Mouse (Mus musculus): ENCODE measurements around the gene Eif4e1b. TPM values are rescaled to one million over a fixed set of nuclear protein-coding genes. Genes with fewer than 3 reads are reported as not detected.

Eif4e1b gene
- polyA plus RNA-seq, 1 experiment from 2014 or later: not detected

DNA sequence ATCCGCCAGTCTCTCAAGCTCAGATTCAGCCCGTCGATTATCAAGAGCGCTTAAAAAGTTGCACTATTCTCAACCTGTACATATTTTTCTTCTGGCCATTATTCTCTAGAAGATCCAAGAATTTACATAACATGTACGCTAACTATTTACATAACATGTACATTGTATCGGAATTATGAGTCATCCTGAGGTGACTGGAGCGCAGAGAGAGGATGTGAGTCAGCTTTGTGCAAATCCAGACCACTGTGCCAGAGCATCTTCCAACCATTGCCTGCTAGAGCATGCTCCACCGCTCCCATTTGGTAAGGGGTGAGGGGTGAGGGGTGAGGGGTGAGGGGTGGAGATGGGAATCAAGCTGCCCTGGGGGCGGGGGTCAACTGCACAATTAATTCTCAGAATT is 29.6 kb downstream of the Eif4e1b start:
- Histone ChIP-seq H3K9ac (replicated peaks; ENCODE audit: low read length) (no peak overlapping the region), H3K4me3 (ENCODE audit: low read length) (no peak overlapping the region), H3K9me3 (ENCODE audit: low read length) (no peaks in the 10 kb centered on the region), H3K27ac (ENCODE audit: low read length) (no peak overlapping the region), H3K4me1 (ENCODE audit: insufficient read depth, low read length) (no peaks in the 10 kb centered on the region), H3K27me3 (ENCODE audit: insufficient read depth, low read length) (no peaks in the 10 kb centered on the region), H3K4me2 (replicated peaks; ENCODE audit: low read depth, low read length) (no peak overlapping the region), H3K36me3 (ENCODE audit: insufficient read depth, low read length) (no peaks in the 10 kb centered on the region)
- no peak for ATAC-seq (ENCODE audit: low FRiP score, low TSS enrichment)
- 83% methylated on average over 9 of the region's 9 CpGs for WGBS

DNA sequence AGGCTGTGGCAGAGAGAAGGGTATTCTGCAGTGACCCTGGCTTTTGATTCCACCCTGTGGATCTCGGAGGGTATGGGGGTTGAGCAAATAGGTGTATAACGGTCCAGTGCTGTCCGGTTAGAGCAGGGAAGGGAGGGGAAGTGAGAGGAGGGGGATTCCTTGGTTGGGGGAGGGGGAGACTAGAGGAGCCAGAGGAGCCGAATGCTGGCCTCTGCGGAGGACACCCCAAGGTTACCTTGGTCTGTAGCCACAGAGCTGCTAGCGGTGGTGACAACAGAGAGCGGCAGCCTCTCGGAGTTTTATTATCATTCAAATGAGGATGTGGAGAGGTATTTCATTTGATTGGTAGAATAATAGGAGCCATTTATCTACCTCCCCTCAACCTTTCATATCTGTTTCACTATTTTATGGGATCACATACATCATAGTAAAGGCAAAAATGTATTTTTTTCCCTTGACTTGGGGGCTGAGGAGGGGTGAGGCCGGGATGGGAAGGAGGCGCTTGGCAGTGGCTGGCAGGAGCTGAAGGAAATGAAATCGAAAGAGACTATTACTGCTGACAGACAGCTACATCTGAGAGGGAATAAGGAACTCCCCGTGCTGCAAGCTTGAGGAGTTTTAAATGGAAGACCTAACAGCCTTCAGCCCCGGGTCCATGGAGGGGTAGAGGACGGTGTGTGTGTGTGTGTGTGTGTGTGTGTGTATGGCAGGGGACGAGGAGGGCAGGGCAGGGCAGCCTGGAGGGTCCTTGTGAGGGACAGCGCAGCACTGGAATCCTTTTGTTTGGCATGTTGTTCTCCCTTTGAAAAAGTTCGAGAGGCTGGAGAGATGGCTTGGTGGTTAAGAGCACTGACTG is 34.8 kb downstream of the Eif4e1b start:
- H3K4me2 ChIP-seq (replicated peaks; ENCODE audit: low read depth, low read length): no peak overlapping the region
- WGBS: 27% methylated on average over 17 of the region's 17 CpGs
- H3K36me3 ChIP-seq (ENCODE audit: insufficient read depth, low read length): no peaks in the 10 kb centered on the region
- H3K9ac ChIP-seq (replicated peaks; ENCODE audit: low read length): no peak overlapping the region
- no peaks in the 10 kb centered on the region for H3K9me3 ChIP-seq (ENCODE audit: low read length)
- H3K4me1 ChIP-seq (ENCODE audit: insufficient read depth, low read length): no peaks in the 10 kb centered on the region
- H3K4me3 ChIP-seq (ENCODE audit: low read length): no peak overlapping the region
- H3K27ac ChIP-seq (ENCODE audit: low read length): no peak overlapping the region
- no peaks in the 10 kb centered on the region for H3K27me3 ChIP-seq (ENCODE audit: insufficient read depth, low read length)
- no peak for ATAC-seq (ENCODE audit: low FRiP score, low TSS enrichment)

DNA sequence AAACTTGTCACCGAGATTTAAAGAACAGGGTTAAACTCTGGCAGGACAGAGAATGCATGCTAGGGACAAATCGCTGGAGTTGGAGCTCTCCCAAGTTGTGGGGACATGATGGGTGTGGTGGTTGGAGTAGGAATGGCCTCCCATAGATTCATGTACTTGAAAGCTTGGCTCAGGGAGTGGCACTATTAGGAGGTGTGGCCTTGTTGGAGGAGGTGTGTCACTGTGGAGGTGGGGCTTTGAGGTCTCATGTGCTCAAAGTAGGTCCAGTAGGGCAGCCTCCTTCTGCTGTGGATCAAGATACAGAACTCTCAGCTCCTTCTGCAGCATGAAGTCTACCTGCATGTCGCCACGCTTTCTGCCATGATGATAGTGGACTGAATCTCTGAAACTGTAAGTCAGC is 37.3 kb downstream of the Eif4e1b start:
- Histone ChIP-seq H3K4me3 (ENCODE audit: low read length) (no peak overlapping the region), H3K4me1 (ENCODE audit: insufficient read depth, low read length) (peaks cover 6% of the 10 kb centered on the region; the same call in 1 of the 2 replicates), H3K27ac (ENCODE audit: low read length) (no peak overlapping the region), H3K9ac (replicated peaks; ENCODE audit: low read length) (no peak overlapping the region), H3K4me2 (replicated peaks; ENCODE audit: low read depth, low read length) (no peak overlapping the region), H3K9me3 (ENCODE audit: low read length) (no peaks in the 10 kb centered on the region), H3K36me3 (ENCODE audit: insufficient read depth, low read length) (no peaks in the 10 kb centered on the region), H3K27me3 (ENCODE audit: insufficient read depth, low read length) (no peaks in the 10 kb centered on the region)
- no peak for ATAC-seq (ENCODE audit: low FRiP score, low TSS enrichment)
- WGBS: 78% methylated on average over 4 of the region's 4 CpGs

DNA sequence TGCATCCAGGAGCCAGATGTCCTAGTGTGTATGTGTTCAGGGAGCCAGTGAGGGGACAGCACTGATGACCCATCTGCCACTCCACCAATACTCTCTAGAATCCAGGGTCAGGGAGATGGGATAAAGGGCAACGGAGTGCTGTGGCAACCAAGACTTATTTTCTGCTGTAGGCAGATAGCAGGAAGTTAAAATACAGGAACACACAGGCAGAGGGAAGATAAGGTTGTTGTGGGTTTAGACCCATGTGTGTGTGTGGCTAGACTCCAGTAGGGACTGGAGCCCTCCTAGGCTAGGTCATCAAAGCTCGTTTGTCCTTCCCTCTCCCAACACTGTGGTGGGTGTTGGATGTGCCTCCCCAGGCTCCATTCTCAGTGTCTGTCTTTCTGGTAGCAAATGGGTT is 38.1 kb downstream of the Eif4e1b start:
- Histone ChIP-seq H3K4me3 (ENCODE audit: low read length) (no peak overlapping the region), H3K36me3 (ENCODE audit: insufficient read depth, low read length) (no peaks in the 10 kb centered on the region), H3K9me3 (ENCODE audit: low read length) (no peaks in the 10 kb centered on the region), H3K4me2 (replicated peaks; ENCODE audit: low read depth, low read length) (no peak overlapping the region), H3K27ac (ENCODE audit: low read length) (no peak overlapping the region), H3K9ac (replicated peaks; ENCODE audit: low read length) (no peak overlapping the region), H3K27me3 (ENCODE audit: insufficient read depth, low read length) (no peaks in the 10 kb centered on the region), H3K4me1 (ENCODE audit: insufficient read depth, low read length) (peaks cover 6% of the 10 kb centered on the region; the same call in 1 of the 2 replicates)
- no peak for ATAC-seq (ENCODE audit: low FRiP score, low TSS enrichment)
- WGBS: 80% methylated on average over 2 of the region's 2 CpGs

DNA sequence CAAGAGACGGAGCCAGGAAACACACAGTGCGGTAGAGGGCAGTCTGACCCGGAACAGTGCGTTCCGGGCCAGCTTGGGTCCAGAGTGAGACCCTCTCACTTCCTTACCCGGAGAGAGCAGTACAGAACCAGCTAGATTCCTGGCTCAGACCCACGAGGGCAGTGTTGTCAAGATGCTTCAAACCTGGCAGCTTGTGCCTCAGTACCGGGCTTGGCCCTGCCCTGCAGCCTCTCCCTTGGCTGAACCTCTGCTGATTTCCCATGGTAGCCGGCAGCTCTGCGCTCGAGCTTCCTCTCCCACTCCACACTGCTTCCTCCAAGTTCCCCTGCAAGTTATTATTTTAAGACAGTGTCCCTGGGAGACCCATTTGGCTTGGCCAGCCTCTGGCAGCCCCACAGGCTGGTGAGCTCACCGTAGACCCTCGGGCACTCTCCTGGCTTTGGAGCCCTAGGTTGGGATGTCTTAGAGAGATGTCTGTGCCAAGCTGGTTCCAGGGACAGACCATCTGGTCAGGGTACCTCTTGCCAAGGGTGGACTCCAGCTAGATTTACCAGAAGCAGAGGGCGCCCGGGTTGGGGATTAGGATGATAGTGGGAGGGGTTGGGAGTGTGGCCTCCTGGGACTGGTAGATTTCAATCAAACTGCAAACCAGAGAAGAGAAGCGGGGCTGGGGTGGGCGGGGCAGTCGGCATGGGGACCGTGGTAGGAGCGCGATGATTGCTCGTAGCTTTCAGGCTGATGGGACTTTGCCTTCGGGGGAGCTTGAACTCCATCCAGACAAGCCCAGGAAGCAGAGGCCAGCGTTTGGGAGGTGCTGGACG is 40.5 kb downstream of the Eif4e1b start:
- Histone ChIP-seq H3K27me3 (ENCODE audit: insufficient read depth, low read length) (no peaks in the 10 kb centered on the region), H3K36me3 (ENCODE audit: insufficient read depth, low read length) (no peaks in the 10 kb centered on the region), H3K4me1 (ENCODE audit: insufficient read depth, low read length) (peaks cover 6% of the 10 kb centered on the region; the same call in 1 of the 2 replicates), H3K4me2 (replicated peaks; ENCODE audit: low read depth, low read length) (peak overlapping the region; percentile 53), H3K4me3 (ENCODE audit: low read length) (peak overlapping the region; percentile 19; the same call in 1 of the 2 replicates), H3K9ac (replicated peaks; ENCODE audit: low read length) (no peak overlapping the region), H3K27ac (ENCODE audit: low read length) (no peak overlapping the region), H3K9me3 (ENCODE audit: low read length) (no peaks in the 10 kb centered on the region)
- 23% methylated on average over 25 of the region's 25 CpGs for WGBS
- ATAC-seq (ENCODE audit: low FRiP score, low TSS enrichment): 0 out of 2 replicates have a peak, but pooled peaks have one; percentile 27

DNA sequence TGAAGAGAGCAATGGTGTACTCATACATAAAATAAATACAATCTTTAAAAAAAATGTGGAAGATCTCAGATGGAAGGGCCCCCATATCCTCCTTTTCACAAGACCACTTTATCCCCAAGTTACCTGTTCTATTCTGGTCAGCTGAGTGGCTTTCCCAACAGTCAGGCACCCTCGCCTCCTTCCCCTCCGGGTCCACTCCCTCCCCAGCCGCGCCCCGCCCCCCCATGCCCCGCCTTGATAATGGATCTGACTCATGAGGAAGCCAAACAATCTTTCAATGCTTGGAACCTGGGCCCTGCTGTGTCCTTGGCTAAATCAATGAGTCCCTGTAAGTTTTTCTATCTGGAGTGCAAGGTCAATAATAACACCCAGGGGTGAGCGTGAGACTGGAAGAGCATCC is 44.2 kb downstream of the Eif4e1b start:
- no peak for ATAC-seq (ENCODE audit: low FRiP score, low TSS enrichment)
- H3K27ac ChIP-seq (ENCODE audit: low read length): no peak overlapping the region
- no peak overlapping the region for H3K9ac ChIP-seq (replicated peaks; ENCODE audit: low read length)
- H3K4me2 ChIP-seq (replicated peaks; ENCODE audit: low read depth, low read length): no peak overlapping the region
- peaks cover 11% of the 10 kb centered on the region; the same call in 1 of the 2 replicates for H3K4me1 ChIP-seq (ENCODE audit: insufficient read depth, low read length)
- no peaks in the 10 kb centered on the region for H3K36me3 ChIP-seq (ENCODE audit: insufficient read depth, low read length)
- no peaks in the 10 kb centered on the region for H3K27me3 ChIP-seq (ENCODE audit: insufficient read depth, low read length)
- WGBS: 48% methylated on average over 7 of the region's 7 CpGs
- no peak overlapping the region for H3K4me3 ChIP-seq (ENCODE audit: low read length)
- H3K9me3 ChIP-seq (ENCODE audit: low read length): no peaks in the 10 kb centered on the region

DNA sequence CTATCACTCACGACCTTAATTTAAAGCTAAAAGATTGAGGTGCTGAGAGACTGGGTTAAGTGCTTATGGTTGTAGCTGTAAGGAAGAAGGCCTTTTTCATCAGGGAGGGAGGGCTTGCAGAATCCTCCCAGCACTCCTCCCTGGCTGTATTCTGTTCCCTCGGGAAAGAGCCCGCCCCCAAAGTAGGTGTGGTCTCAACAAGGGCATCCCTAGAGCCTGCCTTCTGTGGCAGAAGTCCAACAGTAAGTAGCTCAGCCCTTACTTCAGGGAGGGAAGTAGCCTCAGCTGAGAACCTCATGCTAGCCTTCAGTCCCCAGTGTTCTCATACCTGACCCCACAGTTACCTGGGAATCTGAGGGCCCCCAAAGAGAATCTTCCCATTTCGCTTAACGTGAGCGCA is 44.7 kb downstream of the Eif4e1b start:
- Histone ChIP-seq H3K27ac (ENCODE audit: low read length) (no peak overlapping the region), H3K36me3 (ENCODE audit: insufficient read depth, low read length) (no peaks in the 10 kb centered on the region), H3K4me3 (ENCODE audit: low read length) (no peak overlapping the region), H3K4me2 (replicated peaks; ENCODE audit: low read depth, low read length) (no peak overlapping the region), H3K9ac (replicated peaks; ENCODE audit: low read length) (no peak overlapping the region), H3K9me3 (ENCODE audit: low read length) (no peaks in the 10 kb centered on the region), H3K27me3 (ENCODE audit: insufficient read depth, low read length) (no peaks in the 10 kb centered on the region), H3K4me1 (ENCODE audit: insufficient read depth, low read length) (peaks cover 11% of the 10 kb centered on the region; the same call in 1 of the 2 replicates)
- WGBS: 55% methylated on average over 6 of the region's 6 CpGs
- no peak; the same call in 1 of the 2 replicates for ATAC-seq (ENCODE audit: low FRiP score, low TSS enrichment)

DNA sequence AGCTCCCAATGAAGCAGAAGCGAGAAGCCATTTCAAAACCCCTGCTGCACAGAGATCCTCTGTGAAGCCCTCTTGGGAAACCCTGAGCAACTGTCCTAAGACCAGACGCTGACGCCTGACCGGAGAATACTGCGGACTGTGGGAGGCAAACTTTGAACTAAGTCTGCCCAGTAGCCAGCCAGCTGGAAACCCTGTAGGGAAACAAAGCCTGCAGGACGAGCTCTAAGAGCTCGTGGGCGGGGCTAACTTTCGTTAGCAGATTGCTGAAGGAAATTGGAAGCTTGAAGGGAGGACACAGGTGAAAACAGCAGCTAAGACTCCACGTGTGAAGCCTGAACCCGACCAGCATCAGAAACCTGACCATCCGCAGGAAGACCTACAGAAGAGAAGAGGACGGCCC is 45.7 kb downstream of the Eif4e1b start:
- Histone ChIP-seq H3K36me3 (ENCODE audit: insufficient read depth, low read length) (no peaks in the 10 kb centered on the region), H3K4me3 (ENCODE audit: low read length) (no peak overlapping the region), H3K4me1 (ENCODE audit: insufficient read depth, low read length) (peaks cover 11% of the 10 kb centered on the region; the same call in 1 of the 2 replicates), H3K4me2 (replicated peaks; ENCODE audit: low read depth, low read length) (peak overlapping the region; percentile 25; the same call in 1 of the 2 replicates), H3K9me3 (ENCODE audit: low read length) (no peaks in the 10 kb centered on the region), H3K27ac (ENCODE audit: low read length) (no peak overlapping the region), H3K27me3 (ENCODE audit: insufficient read depth, low read length) (no peaks in the 10 kb centered on the region), H3K9ac (replicated peaks; ENCODE audit: low read length) (no peak overlapping the region)
- 5% methylated on average over 13 of the region's 13 CpGs for WGBS
- no peak for ATAC-seq (ENCODE audit: low FRiP score, low TSS enrichment)

DNA sequence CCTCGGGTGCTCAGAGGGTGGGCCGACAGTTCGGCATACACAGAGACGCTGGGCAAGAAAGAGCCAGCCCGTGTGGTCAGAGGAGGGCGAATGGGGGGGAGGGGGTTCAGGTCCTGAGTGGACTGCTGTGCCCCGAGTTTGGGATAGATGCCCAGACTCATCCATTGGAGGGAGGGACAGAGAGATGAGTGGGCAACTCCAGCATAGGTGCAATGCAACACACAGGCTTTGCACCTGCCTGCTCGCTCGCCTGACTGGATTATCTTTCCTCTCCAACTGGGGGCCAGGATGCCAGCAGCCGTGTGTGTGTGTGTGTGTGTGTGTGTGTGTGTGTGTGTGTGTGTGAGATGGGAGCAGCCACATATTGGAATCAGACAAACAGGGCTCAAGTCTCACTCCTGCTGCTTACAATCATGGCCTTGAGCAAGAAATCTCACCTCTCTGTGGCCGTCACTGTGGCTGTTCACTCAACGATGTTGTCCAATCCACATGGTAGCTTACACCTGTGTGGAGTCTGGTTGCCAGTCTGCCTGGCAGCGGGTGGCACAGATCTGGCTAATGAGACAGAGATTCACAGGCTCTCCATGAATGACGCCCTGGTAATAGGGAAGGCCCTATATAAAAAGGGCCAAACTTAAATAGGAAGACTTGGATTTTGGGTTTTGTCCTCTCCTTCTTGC is 52.7 kb downstream of the Eif4e1b start:
- WGBS: 84% methylated on average over 14 of the region's 14 CpGs
- peaks cover 7% of the 10 kb centered on the region; the same call in 1 of the 2 replicates for H3K4me1 ChIP-seq (ENCODE audit: insufficient read depth, low read length)

More for the DNA sequence above, 52.7 kb downstream of the Eif4e1b start:
- Histone ChIP-seq H3K27ac (ENCODE audit: low read length) (no peak overlapping the region), H3K4me3 (ENCODE audit: low read length) (no peak overlapping the region), H3K36me3 (ENCODE audit: insufficient read depth, low read length) (no peaks in the 10 kb centered on the region), H3K9me3 (ENCODE audit: low read length) (no peaks in the 10 kb centered on the region), H3K4me2 (replicated peaks; ENCODE audit: low read depth, low read length) (no peak overlapping the region), H3K27me3 (ENCODE audit: insufficient read depth, low read length) (no peaks in the 10 kb centered on the region), H3K9ac (replicated peaks; ENCODE audit: low read length) (no peak overlapping the region)
- ATAC-seq (ENCODE audit: low FRiP score, low TSS enrichment): no peak

Data from kidney, embryonic 16.5 days (tissue).